Mouse (Mus musculus) liver, adult 2 months (tissue): ENCODE data around the gene Radil.

Experiments
- CTCF ChIP-seq: fragments of 200-500 bp; IDR thresholded peaks from 2 replicates; pipeline ENCODE4 v1.5.1; 2011; ENCODE audit warnings: low read depth, low read length, control low read depth
- POLR2A ChIP-seq: fragments of 200-500 bp; IDR thresholded peaks from 2 replicates; pipeline ENCODE4 v1.6.1; 2011; ENCODE audit warnings: low read length, control low read depth; ENCODE audit not compliant: insufficient read depth; ENCODE audit errors: extremely low read depth

GRCm38 (mm10) chr5:142597648-142598390 is 46.9 kb upstream of the Radil start:
- TF ChIP-seq CTCF (no peak), POLR2A (no peak)
